Comparison of ENCODE assay signal across 8 mouse cellular contexts in the genomic region with DNA sequence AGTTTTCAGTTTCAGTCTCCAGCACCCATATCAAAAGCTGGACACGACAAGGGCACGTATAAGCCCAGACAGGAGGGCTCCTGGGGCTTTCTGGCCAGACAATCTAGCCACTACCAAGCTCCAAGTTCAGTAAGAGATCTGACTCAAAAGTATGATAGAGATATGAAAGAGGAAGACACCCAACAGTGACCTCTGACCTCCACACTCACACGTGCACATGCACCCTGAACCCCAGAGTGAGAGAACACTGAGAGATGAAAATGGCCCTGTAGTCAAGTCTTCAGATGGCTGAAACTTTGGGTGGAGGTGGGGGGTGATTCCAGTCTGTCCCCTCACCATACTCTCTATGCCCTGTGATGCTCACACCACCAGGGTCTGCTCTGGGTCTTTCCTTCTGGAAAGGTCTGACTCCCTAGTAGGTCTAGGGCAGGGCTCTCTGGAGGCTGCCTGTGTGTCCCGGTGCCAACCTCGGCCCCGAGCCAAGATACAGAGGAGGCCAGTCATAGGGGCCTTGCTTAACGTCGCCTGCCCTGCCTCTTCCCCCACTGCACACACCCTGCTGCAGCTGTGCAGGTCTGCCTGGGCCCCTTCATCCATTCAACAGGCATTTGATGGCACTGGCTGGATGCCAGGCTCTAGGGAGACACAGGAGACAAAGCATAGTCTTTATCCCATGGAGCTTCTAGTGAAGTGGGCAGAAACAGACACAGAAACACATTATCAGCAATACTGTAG. TPM values are rescaled to one million over a fixed set of nuclear protein-coding genes. Genes with fewer than 3 reads are reported as not detected.
DNase-seq lines count a peak whose midpoint lies in the region; ATAC-seq lines count a peak whose summit lies in the region.

No protein-coding gene starts in this region.

- 0 out of 2 replicates have a peak overlapping the region, but pooled peaks have one; percentile 1 for H3K4me2 ChIP-seq in embryonic facial prominence, embryonic 15.5 days (replicated peaks)
- H3K4me2 ChIP-seq in heart, embryonic 14.5 days (ENCODE audit: low read length) = peak overlapping the region; percentile 46
- no peak overlapping the region for H3K4me2 ChIP-seq in kidney, embryonic 16.5 days (replicated peaks; ENCODE audit: low read depth, low read length)
- peak overlapping the region; percentile 28; the same call in 1 of the 2 replicates for H3K4me2 ChIP-seq in lung, embryonic 16.5 days (ENCODE audit: low read depth, low read length)

- peak; percentile 76 for DNase-seq in 3T3-L1 (ENCODE audit: low read depth, low spot score)
- DNase-seq in adipocyte (ENCODE audit: low spot score) = peak; percentile 85
- DNase-seq in right cerebral cortex, postnatal 14 days = peak; percentile 47
- no peak for DNase-seq in thymus, postnatal 36 days

- ATAC-seq in embryonic facial prominence, embryonic 15.5 days (ENCODE audit: insufficient number of reproducible peaks, low FRiP score, low TSS enrichment, low read depth) = peak; percentile 64
- ATAC-seq in heart, embryonic 14.5 days (ENCODE audit: insufficient number of reproducible peaks, insufficient read depth, low FRiP score, low read depth) = peak; percentile 85
- ATAC-seq in kidney, embryonic 16.5 days (ENCODE audit: low FRiP score, low TSS enrichment) = peak; percentile 73
- peak; percentile 91 for ATAC-seq in lung, embryonic 16.5 days (ENCODE audit: low read depth)

- H3K4me1 ChIP-seq in embryonic facial prominence, embryonic 15.5 days = peaks cover 75% of the 10 kb centered on the region
- H3K4me1 ChIP-seq in heart, embryonic 14.5 days (ENCODE audit: control insufficient read depth in 2 of 2, insufficient read depth in 2 of 2, low read length in 2 of 2) = peaks cover 59 to 77% of the 10 kb centered on the region in 2 experiments
- peaks cover 63% of the 10 kb centered on the region for H3K4me1 ChIP-seq in kidney, embryonic 16.5 days (ENCODE audit: insufficient read depth, low read length)
- H3K4me1 ChIP-seq in lung, embryonic 16.5 days (replicated peaks; ENCODE audit: control insufficient read depth, insufficient read depth, low read length) = peaks cover 76% of the 10 kb centered on the region

- H3K36me3 ChIP-seq in embryonic facial prominence, embryonic 15.5 days = no peaks in the 10 kb centered on the region
- H3K36me3 ChIP-seq in heart, embryonic 14.5 days (ENCODE audit: control insufficient read depth, insufficient read depth, low read length) = no peaks in the 10 kb centered on the region
- H3K36me3 ChIP-seq in kidney, embryonic 16.5 days (ENCODE audit: insufficient read depth, low read length) = no peaks in the 10 kb centered on the region
- H3K36me3 ChIP-seq in lung, embryonic 16.5 days (ENCODE audit: control insufficient read depth, insufficient read depth, low read length) = no peaks in the 10 kb centered on the region

- H3K9ac ChIP-seq in embryonic facial prominence, embryonic 15.5 days = no peak overlapping the region
- H3K9ac ChIP-seq in heart, embryonic 14.5 days (ENCODE audit: low read length) = peak overlapping the region; percentile 36; the same call in 1 of the 2 replicates
- H3K9ac ChIP-seq in kidney, embryonic 16.5 days (replicated peaks; ENCODE audit: low read length) = 0 out of 2 replicates have a peak overlapping the region, but pooled peaks have one; percentile 30
- peak overlapping the region; percentile 39; the same call in 1 of the 2 replicates for H3K9ac ChIP-seq in lung, embryonic 16.5 days (ENCODE audit: low read length)

- no peak overlapping the region for H3K4me3 ChIP-seq in embryonic facial prominence, embryonic 15.5 days (replicated peaks)
- no peak overlapping the region for H3K4me3 ChIP-seq in heart, embryonic 14.5 days (ENCODE audit: control insufficient read depth in 1 of 2, insufficient read depth in 1 of 2, low read depth in 1 of 2, low read length in 2 of 2)
- no peak overlapping the region for H3K4me3 ChIP-seq in kidney, embryonic 16.5 days (ENCODE audit: low read length)
- no peak overlapping the region for H3K4me3 ChIP-seq in lung, embryonic 16.5 days (ENCODE audit: low read length)

- no peaks in the 10 kb centered on the region for H3K27me3 ChIP-seq in embryonic facial prominence, embryonic 15.5 days
- H3K27me3 ChIP-seq in heart, embryonic 14.5 days (ENCODE audit: control insufficient read depth, insufficient read depth, low read length) = no peaks in the 10 kb centered on the region
- no peaks in the 10 kb centered on the region for H3K27me3 ChIP-seq in kidney, embryonic 16.5 days (ENCODE audit: insufficient read depth, low read length)
- no peaks in the 10 kb centered on the region for H3K27me3 ChIP-seq in lung, embryonic 16.5 days (ENCODE audit: control insufficient read depth, insufficient read depth, low read depth, low read length)

- H3K9me3 ChIP-seq in embryonic facial prominence, embryonic 15.5 days (replicated peaks) = no peaks in the 10 kb centered on the region
- H3K9me3 ChIP-seq in heart, embryonic 14.5 days (ENCODE audit: control insufficient read depth, low read length) = no peaks in the 10 kb centered on the region
- no peaks in the 10 kb centered on the region for H3K9me3 ChIP-seq in kidney, embryonic 16.5 days (ENCODE audit: low read length)
- H3K9me3 ChIP-seq in lung, embryonic 16.5 days (ENCODE audit: control insufficient read depth, low read length) = no peaks in the 10 kb centered on the region

- peak overlapping the region; percentile 63 for H3K27ac ChIP-seq in embryonic facial prominence, embryonic 15.5 days (replicated peaks)
- H3K27ac ChIP-seq in heart, embryonic 14.5 days (replicated peaks in 1 of 2; ENCODE audit: control insufficient read depth in 1 of 2, insufficient read depth in 1 of 2, low read depth in 2 of 2, low read length in 2 of 2) = peak overlapping the region; percentile 50 to 75
- peak overlapping the region; percentile 32 for H3K27ac ChIP-seq in kidney, embryonic 16.5 days (ENCODE audit: low read length)
- H3K27ac ChIP-seq in lung, embryonic 16.5 days (ENCODE audit: low read length) = peak overlapping the region; percentile 34

- 40% methylated on average over 8 of the region's 8 CpGs for WGBS in embryonic facial prominence, embryonic 15.5 days
- WGBS in heart, embryonic 14.5 days = 13% methylated on average over 8 of the region's 8 CpGs
- WGBS in kidney, embryonic 16.5 days = 69% methylated on average over 8 of the region's 8 CpGs
- WGBS in lung, embryonic 16.5 days = 31% methylated on average over 8 of the region's 8 CpGs

RNA-seq across cellular contexts. Expression of gene Pnma1, which starts 32.6 kb away (rescaled TPM):
- polyA plus RNA-seq in embryonic facial prominence, embryonic 15.5 days (2015; fragmentation: Nextera tagmentation; extraction: Ambion mirVana) = 1.8 and 3.0 TPM in 2 replicates
- 0.43 and 0.68 TPM in 2 replicates for polyA plus RNA-seq in heart, embryonic 14.5 days (2014; fragmentation: Nextera tagmentation; extraction: Ambion mirVana)
- polyA plus RNA-seq in kidney, embryonic 16.5 days (2015; fragmentation: Nextera tagmentation; extraction: Ambion mirVana) = 1.1 and 1.2 TPM in 2 replicates
- polyA plus RNA-seq in lung, embryonic 16.5 days (2015; fragmentation: Nextera tagmentation; extraction: Ambion mirVana) = 2.0 and 2.2 TPM in 2 replicates

RNA-seq across cellular contexts. Expression of gene Elmsan1, which starts 37.8 kb away (rescaled TPM):
- 15.4 and 15.9 TPM in 2 replicates for polyA plus RNA-seq in embryonic facial prominence, embryonic 15.5 days (2015; fragmentation: Nextera tagmentation; extraction: Ambion mirVana)
- 7.1 and 7.4 TPM in 2 replicates for polyA plus RNA-seq in heart, embryonic 14.5 days (2014; fragmentation: Nextera tagmentation; extraction: Ambion mirVana)
- polyA plus RNA-seq in kidney, embryonic 16.5 days (2015; fragmentation: Nextera tagmentation; extraction: Ambion mirVana) = 8.6 and 9.3 TPM in 2 replicates
- polyA plus RNA-seq in lung, embryonic 16.5 days (2015; fragmentation: Nextera tagmentation; extraction: Ambion mirVana) = 11.1 and 12.1 TPM in 2 replicates

Comparison
In these comparisons a context has a peak if more than half of its experiments do, and no peak if none do; other contexts are left out.
1. DNase-seq: peak in 3T3-L1 (single experiment), adipocyte (single experiment) and right cerebral cortex, postnatal 14 days (single experiment); none in thymus, postnatal 36 days (0 of 2).
2. Peak in every context shown above with its lines, with median percentiles within 50 percentile points of each other: ATAC-seq and H3K27ac ChIP-seq.